ENCODE assay signal across 35 mouse cellular contexts in the genomic region with DNA sequence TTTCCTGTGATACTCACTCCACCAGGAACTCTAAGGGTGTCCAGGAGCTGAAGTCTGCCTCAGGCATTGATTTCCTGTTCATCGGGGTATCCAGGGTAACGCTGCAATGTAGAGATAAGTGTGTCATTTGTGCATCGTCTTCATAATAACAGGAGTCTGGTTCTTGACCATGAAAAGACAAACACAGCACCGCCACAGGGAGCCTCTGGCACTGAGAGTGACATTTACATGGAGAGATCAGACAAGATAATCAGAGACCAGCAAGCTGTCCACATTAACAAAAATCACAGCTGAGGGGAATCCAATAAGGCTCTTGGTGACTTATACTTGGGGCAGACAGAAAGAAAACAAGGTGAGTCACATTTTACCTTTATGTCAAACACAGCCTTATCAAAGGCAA. TPM values are rescaled to one million over a fixed set of nuclear protein-coding genes. Genes with fewer than 3 reads are reported as not detected.
DNase-seq lines count a peak whose midpoint lies in the region; ATAC-seq and TF ChIP-seq lines count a peak whose summit lies in the region.
"Had no signal": no experiment of that assay in that cellular context is flagged by ENCODE, and none has a peak within 500 bp of the region (broad histone marks: within the 10 kb centered on the region; RNA-seq: fewer than 3 reads in every experiment).

No protein-coding gene starts in this region.

- no peaks in the 10 kb centered on the region for H3K4me1 ChIP-seq in hindbrain, postnatal 0 days (ENCODE audit: insufficient read depth, low read length)
- H3K4me1 ChIP-seq in hindbrain, embryonic 11.5 days (replicated peaks; ENCODE audit: control insufficient read depth, insufficient read depth, low read length), result no peaks in the 10 kb centered on the region
- peaks cover 36% of the 10 kb centered on the region for H3K4me1 ChIP-seq in liver, adult 2 months (ENCODE audit: control insufficient read depth, insufficient read depth, low read length)
- H3K4me1 ChIP-seq in liver, postnatal 0 days (ENCODE audit: insufficient read depth), result peaks cover 4% of the 10 kb centered on the region; the same call in 1 of the 2 replicates
- H3K4me1 ChIP-seq: forebrain, embryonic 13.5 days; liver, embryonic 12.5 days; megakaryocyte, embryonic 14.5 days had no signal

- H3K4me2 ChIP-seq in hindbrain, postnatal 0 days (ENCODE audit: low read depth, low read length), result no peak overlapping the region
- H3K4me2 ChIP-seq in hindbrain, embryonic 11.5 days (replicated peaks; ENCODE audit: low read depth, low read length), result no peak overlapping the region
- no peak overlapping the region for H3K4me2 ChIP-seq in liver, postnatal 0 days (ENCODE audit: low read depth, low read length)
- H3K4me2 ChIP-seq: forebrain, embryonic 13.5 days; heart, embryonic 12.5 days; limb, embryonic 13.5 days; liver, embryonic 12.5 days had no signal

- H3K79me2 ChIP-seq in liver, adult 2 months (ENCODE audit: control insufficient read depth, insufficient read depth, low read length), result no peaks in the 10 kb centered on the region

- no peak for TF ChIP-seq CTCF in hindbrain, postnatal 0 days (IDR thresholded peaks at IDR 0.05; ENCODE audit: low read depth)
- TF ChIP-seq CTCF in liver, adult 2 months (IDR thresholded peaks at IDR 0.05; ENCODE audit: low read depth, low read length), result no peak
- TF ChIP-seq CTCF in liver, postnatal 0 days (IDR thresholded peaks at IDR 0.05; ENCODE audit: low read depth), result no peak
- TF ChIP-seq CTCF in brain, embryonic 14.5 days (IDR thresholded peaks at IDR 0.05; ENCODE audit: borderline replicate concordance, extremely low read depth, insufficient read depth, insufficient read length), result no peak

- no peak for TF ChIP-seq POLR2A in liver, adult 2 months (IDR thresholded peaks at IDR 0.05; ENCODE audit: extremely low read depth, insufficient read depth, low read length)
- no peak for TF ChIP-seq POLR2A in brain, embryonic 14.5 days (IDR thresholded peaks at IDR 0.05; ENCODE audit: borderline replicate concordance, extremely low read depth, insufficient read depth, insufficient read length, poor library complexity, severe bottlenecking)

- H3K9me3 ChIP-seq in hindbrain, postnatal 0 days (ENCODE audit: low read length), result no peaks in the 10 kb centered on the region
- no peaks in the 10 kb centered on the region for H3K9me3 ChIP-seq in hindbrain, embryonic 11.5 days (ENCODE audit: control insufficient read depth, low read length)
- no peaks in the 10 kb centered on the region for H3K9me3 ChIP-seq in liver, postnatal 0 days (ENCODE audit: low read length)
- H3K9me3 ChIP-seq: forebrain, embryonic 13.5 days; heart, embryonic 12.5 days; limb, embryonic 13.5 days; liver, embryonic 12.5 days; megakaryocyte, embryonic 14.5 days had no signal

- H3K4me3 ChIP-seq in hindbrain, postnatal 0 days (ENCODE audit: low read length), result no peak overlapping the region
- H3K4me3 ChIP-seq in hindbrain, embryonic 11.5 days (ENCODE audit: low read depth, low read length), result no peak overlapping the region
- H3K4me3 ChIP-seq in liver, adult 2 months (ENCODE audit: insufficient read depth, low read depth, low read length), result no peak overlapping the region
- H3K4me3 ChIP-seq in liver, postnatal 0 days (ENCODE audit: low read depth, low read length), result no peak overlapping the region
- H3K4me3 ChIP-seq: forebrain, embryonic 13.5 days; heart, adult 2 months; heart, embryonic 12.5 days; left cerebral cortex, adult 2 months; limb, embryonic 13.5 days; liver, embryonic 12.5 days; megakaryocyte, embryonic 14.5 days had no signal

- no peak for TF ChIP-seq EP300 in liver, postnatal 0 days (IDR thresholded peaks at IDR 0.05; ENCODE audit: low read depth)

- no peak overlapping the region for H3K27ac ChIP-seq in hindbrain, postnatal 0 days
- no peak overlapping the region for H3K27ac ChIP-seq in hindbrain, embryonic 11.5 days (ENCODE audit: low read depth, low read length)
- H3K27ac ChIP-seq in liver, adult 2 months (replicated peaks; ENCODE audit: insufficient read depth, low read depth, low read length), result peak overlapping the region; percentile 42
- H3K27ac ChIP-seq in liver, postnatal 0 days (ENCODE audit: low read depth), result no peak overlapping the region
- H3K27ac ChIP-seq: forebrain, embryonic 13.5 days; heart, adult 2 months; left cerebral cortex, adult 2 months; limb, embryonic 13.5 days; liver, embryonic 12.5 days had no signal

- peak; percentile 48 to 68 for DNase-seq in cerebellum, postnatal 14 days
- no peak for DNase-seq in cerebellum, adult 9-11 months
- peak; percentile 27 for DNase-seq in hindbrain, postnatal 0 days (ENCODE audit: low spot score)
- DNase-seq in hindbrain, embryonic 11.5 days (ENCODE audit: low spot score), result no peak
- no peak for DNase-seq in liver, adult 2 months (ENCODE audit: extremely low read depth, low read depth, low spot score)
- DNase-seq in liver, postnatal 0 days, result no peak
- DNase-seq in brain, embryonic 14.5 days (ENCODE audit: low read depth), result peak; percentile 22
- no peak for DNase-seq in adrenal gland, postnatal 25 days
- DNase-seq: adrenal gland, postnatal 10 days; cerebellum, adult 18-20 months; gastrocnemius, postnatal 36 days; heart, adult 2 months; heart, postnatal 4 days; kidney, adult 8-10 months; kidney, postnatal 25 days; lung, adult 18-20 months; lung, postnatal 4 days; right cerebral cortex, postnatal 25 days; thymus, postnatal 14 days had no signal

- ATAC-seq in hindbrain, postnatal 0 days, result peak; percentile 48
- no peak for ATAC-seq in hindbrain, embryonic 11.5 days (ENCODE audit: low FRiP score)
- no peak for ATAC-seq in liver, postnatal 0 days
- ATAC-seq: forebrain, embryonic 13.5 days; liver, embryonic 12.5 days; lung, postnatal 0 days; Patski had no signal

- peaks cover 13% of the 10 kb centered on the region for H3K36me3 ChIP-seq in hindbrain, postnatal 0 days (ENCODE audit: insufficient read depth, low read length)
- H3K36me3 ChIP-seq in hindbrain, embryonic 11.5 days (ENCODE audit: control insufficient read depth, insufficient read depth, low read length), result no peaks in the 10 kb centered on the region
- H3K36me3 ChIP-seq in liver, adult 2 months (ENCODE audit: control insufficient read depth, insufficient read depth, low read length), result peaks cover 57% of the 10 kb centered on the region
- H3K36me3 ChIP-seq in liver, postnatal 0 days (replicated peaks; ENCODE audit: insufficient read depth, low read length), result peaks cover 26% of the 10 kb centered on the region

- WGBS in hindbrain, postnatal 0 days, result 53% methylated on average over 4 of the region's 4 CpGs
- WGBS in hindbrain, embryonic 11.5 days, result 84% methylated on average over 4 of the region's 4 CpGs
- WGBS in liver, adult 2 months, result 58% methylated on average over 4 of the region's 4 CpGs
- 70% methylated on average over 4 of the region's 4 CpGs for whole genome bisulfite sequencing in liver, postnatal 0 days (ENCODE audit: insufficient replicate concordance)

- H3K27me3 ChIP-seq in hindbrain, postnatal 0 days (ENCODE audit: insufficient read depth, low read length), result no peaks in the 10 kb centered on the region
- H3K27me3 ChIP-seq in hindbrain, embryonic 11.5 days (ENCODE audit: control insufficient read depth, insufficient read depth, low read length), result no peaks in the 10 kb centered on the region
- H3K27me3 ChIP-seq in liver, adult 2 months (ENCODE audit: control insufficient read depth, insufficient read depth, low read length), result no peaks in the 10 kb centered on the region
- H3K27me3 ChIP-seq in liver, postnatal 0 days (ENCODE audit: insufficient read depth, low read length), result no peaks in the 10 kb centered on the region
- H3K27me3 ChIP-seq: forebrain, embryonic 13.5 days; limb, embryonic 13.5 days; liver, embryonic 12.5 days; megakaryocyte, embryonic 14.5 days; Patski had no signal

- no peak overlapping the region for H3K9ac ChIP-seq in hindbrain, postnatal 0 days (replicated peaks; ENCODE audit: low read length)
- H3K9ac ChIP-seq in hindbrain, embryonic 11.5 days (ENCODE audit: low read depth, low read length), result no peak overlapping the region
- no peak overlapping the region for H3K9ac ChIP-seq in liver, adult 2 months (ENCODE audit: low read depth, low read length)
- H3K9ac ChIP-seq in liver, postnatal 0 days (replicated peaks), result no peak overlapping the region
- H3K9ac ChIP-seq: forebrain, embryonic 13.5 days; heart, embryonic 12.5 days; limb, embryonic 13.5 days; liver, embryonic 12.5 days had no signal

RNA-seq across cellular contexts. Expression of a gene that starts 12.2 kb away (rescaled TPM):
- total RNA-seq in hindbrain, postnatal 0 days (2014; rRNA removed), result 56.4 and 58.1 TPM in 2 replicates
- polyA plus RNA-seq in hindbrain, postnatal 0 days (2015; fragmentation: Nextera tagmentation; extraction: Ambion mirVana), result 160 and 165 TPM in 2 replicates
- 108 and 109 TPM in 2 replicates for polyA plus RNA-seq in hindbrain, embryonic 11.5 days (2014; fragmentation: Nextera tagmentation; extraction: Ambion mirVana)
- 640 and 691 TPM in 2 replicates for total RNA-seq in liver, adult 2 months (2014; rRNA removed)
- polyA plus RNA-seq in liver, adult 2 months (2012; rRNA removed), result 491 and 636 TPM in 2 replicates
- polyA plus RNA-seq in liver, postnatal 0 days (2015; fragmentation: Nextera tagmentation; extraction: Ambion mirVana), result 202 and 206 TPM in 2 replicates
- 65.7 and 66.4 TPM in 2 replicates for polyA plus RNA-seq in brain, embryonic 14.5 days (2012; rRNA removed)
- total RNA-seq in adrenal gland, postnatal 25 days (2021), result 121 and 129 TPM in 2 replicates

RNA-seq across cellular contexts. Expression of a gene that starts 15.7 kb away (rescaled TPM):
- total RNA-seq in hindbrain, postnatal 0 days (2014; rRNA removed), result not detected in 2 replicates
- polyA plus RNA-seq in hindbrain, postnatal 0 days (2015; fragmentation: Nextera tagmentation; extraction: Ambion mirVana), result 0.32 and 0.36 TPM in 2 replicates
- polyA plus RNA-seq in hindbrain, embryonic 11.5 days (2014; fragmentation: Nextera tagmentation; extraction: Ambion mirVana), result not detected in 2 replicates
- not detected in 2 replicates for total RNA-seq in liver, adult 2 months (2014; rRNA removed)
- polyA plus RNA-seq in liver, adult 2 months (2012; rRNA removed), result not detected in 2 replicates
- polyA plus RNA-seq in liver, postnatal 0 days (2015; fragmentation: Nextera tagmentation; extraction: Ambion mirVana), result not detected in 2 replicates
- polyA plus RNA-seq in brain, embryonic 14.5 days (2012; rRNA removed), result 0.13 and 0.18 TPM in 2 replicates
- total RNA-seq in adrenal gland, postnatal 25 days (2021), result not detected in 2 replicates
- total RNA-seq: adrenal gland, postnatal 10 days; gastrocnemius, adult 18-20 months; gastrocnemius, postnatal 36 days; heart, adult 2 months; heart, postnatal 4 days; layer of hippocampus, postnatal 10 days; MEL; monocyte, adult 5-6 weeks had no signal
- polyA plus RNA-seq: forebrain, embryonic 13.5 days; heart, adult 2 months; heart, embryonic 12.5 days; heart, postnatal 0 days; limb, embryonic 13.5 days; liver, embryonic 12.5 days; lung, postnatal 0 days; neural tube, embryonic 14.5 days; Patski; stomach, embryonic 16.5 days; urinary bladder, adult 2 months had no signal

RNA-seq across cellular contexts. Expression of a gene that starts 55.3 kb away (rescaled TPM):
- 21.9 and 24.3 TPM in 2 replicates for total RNA-seq in hindbrain, postnatal 0 days (2014; rRNA removed)
- polyA plus RNA-seq in hindbrain, postnatal 0 days (2015; fragmentation: Nextera tagmentation; extraction: Ambion mirVana), result 36.2 and 36.5 TPM in 2 replicates
- polyA plus RNA-seq in hindbrain, embryonic 11.5 days (2014; fragmentation: Nextera tagmentation; extraction: Ambion mirVana), result 75.0 and 75.7 TPM in 2 replicates
- total RNA-seq in liver, adult 2 months (2014; rRNA removed), result 300 and 328 TPM in 2 replicates
- polyA plus RNA-seq in liver, adult 2 months (2012; rRNA removed), result 92.9 and 108 TPM in 2 replicates
- polyA plus RNA-seq in liver, postnatal 0 days (2015; fragmentation: Nextera tagmentation; extraction: Ambion mirVana), result 50.3 and 50.8 TPM in 2 replicates
- polyA plus RNA-seq in brain, embryonic 14.5 days (2012; rRNA removed), result 20.1 and 20.5 TPM in 2 replicates
- 54.5 and 61.8 TPM in 2 replicates for total RNA-seq in adrenal gland, postnatal 25 days (2021)

Comparison
In these comparisons a context has a peak if more than half of its experiments do, and no peak if none do; other contexts are left out.
1. DNase-seq: peak in cerebellum, postnatal 14 days (2 of 2), hindbrain, postnatal 0 days (single experiment) and brain, embryonic 14.5 days (single experiment); none in cerebellum, adult 9-11 months (single experiment), hindbrain, embryonic 11.5 days (single experiment), liver, adult 2 months (single experiment), liver, postnatal 0 days (single experiment) and adrenal gland, postnatal 25 days (single experiment).